Mouse (Mus musculus): Measurements from ENCODE around the gene Slc25a26. TPM values are rescaled to one million over a fixed set of nuclear protein-coding genes. Genes with fewer than 3 reads are reported as not detected.

Slc25a26 gene
- polyA plus RNA-seq, 1 experiment from 2014 or later = 7.7 TPM

GRCm38 (mm10) chr6:94615936-94616335 is 115.8 kb downstream of the Slc25a26 start:
- WGBS = 86% methylated on average over 4 of the region's 4 CpGs
- ATAC-seq (ENCODE audit: low FRiP score, low TSS enrichment) (no peak), DNase-seq (no peak)
- Histone ChIP-seq H3K27me3 (ENCODE audit: control insufficient read depth, insufficient read depth, low read length) (no peaks in the 10 kb centered on the region), H3K27ac (replicated peaks; ENCODE audit: low read depth, low read length) (no peak overlapping the region), H3K4me3 (replicated peaks; ENCODE audit: low read depth, low read length) (no peak overlapping the region), H3K9ac (replicated peaks; ENCODE audit: low read length) (no peak overlapping the region), H3K9me3 (ENCODE audit: control insufficient read depth, low read length) (no peaks in the 10 kb centered on the region), H3K4me2 (ENCODE audit: low read length) (no peak overlapping the region), H3K36me3 (ENCODE audit: control insufficient read depth, insufficient read depth, low read length) (peaks cover 48% of the 10 kb centered on the region), H3K4me1 (ENCODE audit: control insufficient read depth, insufficient read depth, low read length) (no peaks in the 10 kb centered on the region)

- Histone ChIP-seq H3K27ac (replicated peaks; ENCODE audit: low read depth, low read length) (no peak overlapping the region), H3K36me3 (ENCODE audit: control insufficient read depth, insufficient read depth, low read length) (peaks cover 48% of the 10 kb centered on the region), H3K9me3 (ENCODE audit: control insufficient read depth, low read length) (no peaks in the 10 kb centered on the region), H3K4me2 (ENCODE audit: low read length) (no peak overlapping the region), H3K4me3 (replicated peaks; ENCODE audit: low read depth, low read length) (no peak overlapping the region), H3K27me3 (ENCODE audit: control insufficient read depth, insufficient read depth, low read length) (no peaks in the 10 kb centered on the region), H3K9ac (replicated peaks; ENCODE audit: low read length) (no peak overlapping the region), H3K4me1 (ENCODE audit: control insufficient read depth, insufficient read depth, low read length) (no peaks in the 10 kb centered on the region)
- 90% methylated on average over 5 of the region's 5 CpGs for WGBS
- no peak for DNase-seq
- no peak for ATAC-seq (ENCODE audit: low FRiP score, low TSS enrichment)
These were observed 118.5 kb downstream of the Slc25a26 start for GRCm38 (mm10) chr6:94618671-94619070.

GRCm38 (mm10) chr6:94620287-94620686 is 120.2 kb downstream of the Slc25a26 start:
- WGBS = 72% methylated on average over 6 of the region's 6 CpGs
- Histone ChIP-seq H3K9me3 (ENCODE audit: control insufficient read depth, low read length) (no peaks in the 10 kb centered on the region), H3K27ac (replicated peaks; ENCODE audit: low read depth, low read length) (no peak overlapping the region), H3K4me2 (ENCODE audit: low read length) (no peak overlapping the region), H3K9ac (replicated peaks; ENCODE audit: low read length) (no peak overlapping the region), H3K36me3 (ENCODE audit: control insufficient read depth, insufficient read depth, low read length) (peaks cover 54% of the 10 kb centered on the region), H3K4me1 (ENCODE audit: control insufficient read depth, insufficient read depth, low read length) (no peaks in the 10 kb centered on the region), H3K4me3 (replicated peaks; ENCODE audit: low read depth, low read length) (no peak overlapping the region), H3K27me3 (ENCODE audit: control insufficient read depth, insufficient read depth, low read length) (no peaks in the 10 kb centered on the region)
- DNase-seq (no peak), ATAC-seq (ENCODE audit: low FRiP score, low TSS enrichment) (no peak)

GRCm38 (mm10) chr6:94620801-94621301 is 120.7 kb downstream of the Slc25a26 start:
- Histone ChIP-seq H3K27ac (replicated peaks; ENCODE audit: low read depth, low read length) (no peak overlapping the region), H3K9ac (replicated peaks; ENCODE audit: low read length) (no peak overlapping the region), H3K4me3 (replicated peaks; ENCODE audit: low read depth, low read length) (no peak overlapping the region), H3K36me3 (ENCODE audit: control insufficient read depth, insufficient read depth, low read length) (peaks cover 54% of the 10 kb centered on the region), H3K4me1 (ENCODE audit: control insufficient read depth, insufficient read depth, low read length) (no peaks in the 10 kb centered on the region), H3K4me2 (ENCODE audit: low read length) (no peak overlapping the region), H3K9me3 (ENCODE audit: control insufficient read depth, low read length) (no peaks in the 10 kb centered on the region), H3K27me3 (ENCODE audit: control insufficient read depth, insufficient read depth, low read length) (no peaks in the 10 kb centered on the region)
- ATAC-seq (ENCODE audit: low FRiP score, low TSS enrichment) = no peak
- WGBS = 86% methylated on average over 9 of the region's 9 CpGs
- no peak for DNase-seq

GRCm38 (mm10) chr6:94622983-94623382 is 122.9 kb downstream of the Slc25a26 start:
- peaks cover 45% of the 10 kb centered on the region for H3K36me3 ChIP-seq (ENCODE audit: control insufficient read depth, insufficient read depth, low read length)
- 79% methylated on average over 4 of the region's 4 CpGs for WGBS
- H3K9ac ChIP-seq (replicated peaks; ENCODE audit: low read length) = no peak overlapping the region
- peak; percentile 82 for DNase-seq
- peak; percentile 66; the same call in 1 of the 2 replicates for ATAC-seq (ENCODE audit: low FRiP score, low TSS enrichment)
- no peaks in the 10 kb centered on the region for H3K27me3 ChIP-seq (ENCODE audit: control insufficient read depth, insufficient read depth, low read length)
- H3K9me3 ChIP-seq (ENCODE audit: control insufficient read depth, low read length) = no peaks in the 10 kb centered on the region
- H3K27ac ChIP-seq (replicated peaks; ENCODE audit: low read depth, low read length) = no peak overlapping the region
- H3K4me1 ChIP-seq (ENCODE audit: control insufficient read depth, insufficient read depth, low read length) = peaks cover 1% of the 10 kb centered on the region; the same call in 1 of the 2 replicates
- no peak overlapping the region for H3K4me2 ChIP-seq (ENCODE audit: low read length)
- no peak overlapping the region for H3K4me3 ChIP-seq (replicated peaks; ENCODE audit: low read depth, low read length)

GRCm38 (mm10) chr6:94624543-94624942 is 124.4 kb downstream of the Slc25a26 start:
- ATAC-seq (ENCODE audit: low FRiP score, low TSS enrichment) (no peak), DNase-seq (no peak)
- peaks cover 4% of the 10 kb centered on the region; the same call in 1 of the 2 replicates for H3K4me1 ChIP-seq (ENCODE audit: control insufficient read depth, insufficient read depth, low read length)
- no peak overlapping the region for H3K27ac ChIP-seq (replicated peaks; ENCODE audit: low read depth, low read length)
- H3K4me3 ChIP-seq (replicated peaks; ENCODE audit: low read depth, low read length) = no peak overlapping the region
- no peaks in the 10 kb centered on the region for H3K9me3 ChIP-seq (ENCODE audit: control insufficient read depth, low read length)
- H3K4me2 ChIP-seq (ENCODE audit: low read length) = no peak overlapping the region
- no peak overlapping the region for H3K9ac ChIP-seq (replicated peaks; ENCODE audit: low read length)
- H3K27me3 ChIP-seq (ENCODE audit: control insufficient read depth, insufficient read depth, low read length) = no peaks in the 10 kb centered on the region
- WGBS = 93% methylated on average over 5 of the region's 5 CpGs
- peaks cover 39% of the 10 kb centered on the region for H3K36me3 ChIP-seq (ENCODE audit: control insufficient read depth, insufficient read depth, low read length)

- H3K4me3 ChIP-seq (replicated peaks; ENCODE audit: low read depth, low read length) = no peak overlapping the region
- H3K9ac ChIP-seq (replicated peaks; ENCODE audit: low read length) = no peak overlapping the region
- DNase-seq = no peak
- H3K9me3 ChIP-seq (ENCODE audit: control insufficient read depth, low read length) = no peaks in the 10 kb centered on the region
- no peaks in the 10 kb centered on the region for H3K27me3 ChIP-seq (ENCODE audit: control insufficient read depth, insufficient read depth, low read length)
- no peak for ATAC-seq (ENCODE audit: low FRiP score, low TSS enrichment)
- 82% methylated on average over 5 of the region's 5 CpGs for WGBS
- peaks cover 30% of the 10 kb centered on the region for H3K36me3 ChIP-seq (ENCODE audit: control insufficient read depth, insufficient read depth, low read length)
- no peak overlapping the region for H3K4me2 ChIP-seq (ENCODE audit: low read length)
- peaks cover 15% of the 10 kb centered on the region for H3K4me1 ChIP-seq (ENCODE audit: control insufficient read depth, insufficient read depth, low read length)
- no peak overlapping the region for H3K27ac ChIP-seq (replicated peaks; ENCODE audit: low read depth, low read length)
These were observed 125.8 kb downstream of the Slc25a26 start for GRCm38 (mm10) chr6:94625896-94626295.

- Histone ChIP-seq H3K9me3 (ENCODE audit: control insufficient read depth, low read length) (no peaks in the 10 kb centered on the region), H3K36me3 (ENCODE audit: control insufficient read depth, insufficient read depth, low read length) (peaks cover 21% of the 10 kb centered on the region), H3K27me3 (ENCODE audit: control insufficient read depth, insufficient read depth, low read length) (no peaks in the 10 kb centered on the region), H3K4me1 (ENCODE audit: control insufficient read depth, insufficient read depth, low read length) (peaks cover 16% of the 10 kb centered on the region), H3K4me3 (replicated peaks; ENCODE audit: low read depth, low read length) (no peak overlapping the region), H3K4me2 (ENCODE audit: low read length) (no peak overlapping the region), H3K27ac (replicated peaks; ENCODE audit: low read depth, low read length) (no peak overlapping the region), H3K9ac (replicated peaks; ENCODE audit: low read length) (no peak overlapping the region)
- DNase-seq (no peak), ATAC-seq (ENCODE audit: low FRiP score, low TSS enrichment) (no peak)
- WGBS = 73% methylated on average over 2 of the region's 2 CpGs
These were observed 126.7 kb downstream of the Slc25a26 start for GRCm38 (mm10) chr6:94626807-94627206.

- ATAC-seq (ENCODE audit: low FRiP score, low TSS enrichment) (no peak), DNase-seq (no peak)
- no peak overlapping the region for H3K9ac ChIP-seq (replicated peaks; ENCODE audit: low read length)
- peaks cover 16% of the 10 kb centered on the region for H3K4me1 ChIP-seq (ENCODE audit: control insufficient read depth, insufficient read depth, low read length)
- peaks cover 11% of the 10 kb centered on the region for H3K36me3 ChIP-seq (ENCODE audit: control insufficient read depth, insufficient read depth, low read length)
- H3K27me3 ChIP-seq (ENCODE audit: control insufficient read depth, insufficient read depth, low read length) = no peaks in the 10 kb centered on the region
- H3K27ac ChIP-seq (replicated peaks; ENCODE audit: low read depth, low read length) = peak overlapping the region; percentile 2; the same call in 1 of the 2 replicates
- no peaks in the 10 kb centered on the region for H3K9me3 ChIP-seq (ENCODE audit: control insufficient read depth, low read length)
- H3K4me3 ChIP-seq (replicated peaks; ENCODE audit: low read depth, low read length) = no peak overlapping the region
- H3K4me2 ChIP-seq (ENCODE audit: low read length) = no peak overlapping the region
- WGBS = 56% methylated on average over 15 of the region's 15 CpGs
These were observed 127.8 kb downstream of the Slc25a26 start for GRCm38 (mm10) chr6:94627714-94628595.

Measured in midbrain, embryonic 14.5 days (tissue).